Mouse (Mus musculus) cortical plate, adult 2 months (tissue): ENCODE results near the gene Fcna.

ENCODE experiments used
- CTCF ChIP-seq: fragments of 200-500 bp; IDR thresholded peaks from 2 replicates; pipeline ENCODE4 v1.5.1; 2011; ENCODE audit warnings: mild to moderate bottlenecking, control low read depth, low read length; ENCODE audit not compliant: insufficient read depth; ENCODE audit errors: extremely low read depth
- POLR2A ChIP-seq: fragments of 200-500 bp; IDR thresholded peaks from 2 replicates; pipeline ENCODE4 v1.6.1; 2011; ENCODE audit warnings: mild to moderate bottlenecking, low read length, control low read depth; ENCODE audit not compliant: insufficient read depth; ENCODE audit errors: extremely low read depth

DNA sequence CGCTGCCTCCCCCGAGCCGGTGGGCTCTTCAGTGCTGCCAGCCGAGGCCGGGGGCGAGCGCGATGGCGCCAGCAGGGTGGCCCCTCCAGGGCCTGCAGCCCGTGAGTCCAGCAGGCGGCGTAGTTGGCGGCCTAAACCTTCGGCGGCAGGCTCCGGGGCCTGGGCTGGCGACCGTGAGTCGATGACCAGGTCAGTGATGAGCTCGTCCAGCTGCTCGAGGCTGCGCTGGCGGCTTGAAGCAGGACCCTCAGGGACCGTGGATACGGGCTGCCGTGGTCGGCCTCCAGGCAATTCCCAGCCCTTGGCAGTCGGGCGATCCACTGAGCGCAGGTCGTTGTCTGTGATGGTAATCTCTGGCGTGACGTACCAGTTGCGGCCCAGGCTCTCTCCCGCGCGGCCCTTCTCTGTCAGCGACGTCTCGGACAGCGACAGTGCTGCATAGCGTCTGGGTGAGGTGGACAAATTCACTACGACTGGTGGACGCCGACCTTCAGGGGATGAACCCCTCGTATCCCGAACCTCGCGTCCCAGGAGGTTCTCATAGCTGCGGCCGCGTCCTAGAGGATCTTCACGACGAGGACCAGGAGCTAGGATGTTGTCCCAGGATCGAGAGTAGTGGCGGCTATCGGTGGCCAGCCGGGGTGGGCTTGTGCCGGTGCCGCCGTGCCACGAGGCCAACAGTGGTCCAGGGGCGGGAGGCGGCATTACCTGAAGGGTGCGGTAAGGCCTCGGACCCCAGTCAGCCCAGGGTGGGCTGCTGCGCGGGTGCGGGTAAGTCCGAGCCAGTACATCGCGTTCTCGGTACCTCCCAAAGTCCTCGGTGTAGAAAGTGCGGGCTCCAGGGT, 49.7 kb downstream of the Fcna start:
- no peak for TF ChIP-seq POLR2A
- TF ChIP-seq CTCF: no peak
